Mouse (Mus musculus): ENCODE measurements around the gene Hnrnph2. TPM values are rescaled to one million over a fixed set of nuclear protein-coding genes. Genes with fewer than 3 reads are reported as not detected.

The Hnrnph2 gene
- total RNA-seq (2023), result 100 to 1,000 TPM; 110 to 120 TPM

DNA sequence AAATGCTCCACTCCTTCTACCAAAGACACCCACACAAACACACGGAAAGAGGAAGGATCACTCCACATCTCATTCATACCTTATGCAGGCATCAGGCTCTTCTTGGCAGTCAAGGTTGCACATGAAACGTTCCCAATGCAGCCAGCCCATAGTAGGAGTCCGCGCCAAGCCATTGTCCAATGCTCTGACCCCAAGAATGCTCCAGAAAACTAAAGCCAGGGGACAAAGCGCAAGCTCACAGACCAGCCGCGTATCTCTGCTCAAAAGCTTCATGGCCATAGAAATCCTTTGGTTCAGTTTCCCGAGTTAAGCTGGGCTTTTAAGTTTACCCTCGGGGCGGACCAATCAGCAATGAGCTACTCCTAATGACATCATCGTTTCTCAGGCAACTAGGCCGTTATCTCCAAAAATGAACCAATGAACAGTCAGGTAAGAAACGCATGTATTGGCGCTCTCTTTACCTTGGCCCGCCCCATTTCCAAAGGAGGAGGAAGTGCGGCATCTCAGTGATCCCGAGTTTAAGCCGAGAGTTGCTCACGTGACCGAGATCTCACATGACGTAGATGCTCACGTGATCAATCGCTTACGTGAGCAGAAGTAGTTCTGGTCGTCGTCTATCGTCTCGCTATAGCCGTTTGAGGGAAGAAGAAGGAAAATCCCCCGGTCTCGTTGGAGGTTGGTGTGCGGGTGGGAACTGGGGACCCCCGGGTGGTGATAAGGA lies at the start of gene Hnrnph2, which contains the start of gene Gla:
TSS of gene Hnrnph2 (plus strand) at position 521 of the 721 bp plus-strand sequence.
TSS of gene Gla (minus strand) at position 467 of the 721 bp plus-strand sequence.

DNA sequence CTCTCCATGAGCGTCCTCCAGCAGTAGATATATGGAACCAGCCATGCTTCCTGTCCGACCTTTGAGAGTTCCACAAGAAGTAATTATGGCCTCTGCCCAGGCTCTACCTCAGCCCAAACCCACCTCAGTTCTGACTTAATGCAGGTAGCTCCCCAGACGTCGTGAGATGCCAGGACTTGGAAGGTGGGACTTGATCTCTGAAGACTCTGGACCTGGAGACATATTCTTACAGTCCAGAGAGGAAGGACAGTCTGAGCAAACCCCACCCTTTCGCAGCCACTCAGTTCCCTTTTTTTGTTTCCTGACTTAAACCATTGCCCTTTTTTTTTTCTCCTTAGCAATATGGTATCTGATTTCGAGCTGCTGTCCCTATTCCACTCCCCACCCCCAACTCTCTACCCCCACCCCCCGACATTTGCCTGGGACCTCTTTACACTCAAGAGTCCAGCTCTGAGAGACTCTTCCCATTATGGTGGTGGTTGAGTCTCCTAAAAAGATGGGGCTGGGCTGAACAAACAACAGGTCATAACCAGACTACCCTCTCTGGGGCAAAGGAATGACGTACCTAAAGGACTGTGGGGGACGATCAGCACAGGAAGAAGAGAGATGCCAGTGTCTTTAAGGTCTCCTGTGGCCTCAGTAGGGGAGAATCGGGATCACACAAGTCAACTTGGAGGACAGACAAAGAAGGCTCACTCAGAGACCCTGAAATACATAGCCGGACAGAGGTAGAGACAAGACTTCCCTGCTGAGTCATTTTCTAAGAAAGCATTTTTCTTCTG lies 17.9 kb upstream of the Hnrnph2 start, which contains the start of gene Btk:
TSS of gene Btk (minus strand) at position 683 of the 782 bp plus-strand sequence.

GRCm38 (mm10) chrX:134585103-134586002 lies 15.6 kb upstream of the Hnrnph2 start, which contains the start of gene Rpl36a:
Gene Rpl36a (plus strand): TSS chrX:134585654.

Other genes with a start within 250 kb of the Hnrnph2 start
- not detected for gene Drp2, start 196.6 kb upstream of the Hnrnph2 start, total RNA-seq (2023)
- gene Taf7l, start 124.7 kb upstream of the Hnrnph2 start, total RNA-seq (2023), result not detected
- 10 to 100 TPM; 12.6 to 15.9 TPM for gene Timm8a1, start 59.3 kb upstream of the Hnrnph2 start, total RNA-seq (2023)
- 10 to 100 TPM; 68.0 to 69.6 TPM for gene Btk, start 17.6 kb upstream of the Hnrnph2 start, total RNA-seq (2023)
- 100 to 1,000 TPM; 207 to 318 TPM for gene Rpl36a, start 15.5 kb upstream of the Hnrnph2 start, total RNA-seq (2023)
- gene Gla, start 54 bp upstream of the Hnrnph2 start, total RNA-seq (2023), result 10 to 100 TPM; 67.3 to 69.8 TPM
- gene Armcx4, start 85.3 kb downstream of the Hnrnph2 start, total RNA-seq (2023), result under 1 TPM; 0.08 to 0.15 TPM
- gene Armcx1, start 116.8 kb downstream of the Hnrnph2 start, total RNA-seq (2023), result under 1 TPM in 1 of 2 experiments, not detected in 1; 0.24 TPM
- gene Armcx6, start 150.2 kb downstream of the Hnrnph2 start, total RNA-seq (2023), result under 1 TPM; 0.79 to 0.85 TPM
- gene Armcx3, start 155.4 kb downstream of the Hnrnph2 start, total RNA-seq (2023), result 10 to 100 TPM; 15.1 to 15.4 TPM
- gene Armcx2, start 208.0 kb downstream of the Hnrnph2 start, total RNA-seq (2023), result 1 to 10 TPM; 6.0 to 6.4 TPM